In genomic region chr10:21364946-21365345, GRCm38 (mm10) we compare ENCODE assay signal across 16 mouse cellular contexts. TPM values are rescaled to one million over a fixed set of nuclear protein-coding genes. Genes with fewer than 3 reads are reported as not detected.
"Had no signal": no experiment of that assay in that cellular context is flagged by ENCODE, and none has a peak within 500 bp of the region (broad histone marks: within the 10 kb centered on the region; RNA-seq: fewer than 3 reads in every experiment).

No protein-coding gene starts in this region.

- DNase-seq: left cerebral cortex, postnatal 4 days; liver; liver, embryonic 13.5 days; liver, postnatal 0 days; lung, adult 18-20 months; lung, adult 2 months; lung, embryonic 14.5 days; lung, postnatal 10 days; lung, postnatal 14 days; lung, postnatal 36 days; lung, postnatal 4 days; midbrain, embryonic 14.5 days had no signal

RNA-seq across cellular contexts. Expression of gene Aldh8a1, which starts 12.1 kb away (rescaled TPM):
- total RNA-seq: left cerebral cortex, postnatal 10 days; left cerebral cortex, postnatal 4 days; megakaryocyte progenitor cell, adult 5-6 weeks; megakaryocyte-erythroid progenitor cell, adult 5-6 weeks; monocyte, adult 5-6 weeks had no signal
